Mouse (Mus musculus): Measurements from ENCODE around the gene Slc24a5.

Slc24a5 gene

DNA sequence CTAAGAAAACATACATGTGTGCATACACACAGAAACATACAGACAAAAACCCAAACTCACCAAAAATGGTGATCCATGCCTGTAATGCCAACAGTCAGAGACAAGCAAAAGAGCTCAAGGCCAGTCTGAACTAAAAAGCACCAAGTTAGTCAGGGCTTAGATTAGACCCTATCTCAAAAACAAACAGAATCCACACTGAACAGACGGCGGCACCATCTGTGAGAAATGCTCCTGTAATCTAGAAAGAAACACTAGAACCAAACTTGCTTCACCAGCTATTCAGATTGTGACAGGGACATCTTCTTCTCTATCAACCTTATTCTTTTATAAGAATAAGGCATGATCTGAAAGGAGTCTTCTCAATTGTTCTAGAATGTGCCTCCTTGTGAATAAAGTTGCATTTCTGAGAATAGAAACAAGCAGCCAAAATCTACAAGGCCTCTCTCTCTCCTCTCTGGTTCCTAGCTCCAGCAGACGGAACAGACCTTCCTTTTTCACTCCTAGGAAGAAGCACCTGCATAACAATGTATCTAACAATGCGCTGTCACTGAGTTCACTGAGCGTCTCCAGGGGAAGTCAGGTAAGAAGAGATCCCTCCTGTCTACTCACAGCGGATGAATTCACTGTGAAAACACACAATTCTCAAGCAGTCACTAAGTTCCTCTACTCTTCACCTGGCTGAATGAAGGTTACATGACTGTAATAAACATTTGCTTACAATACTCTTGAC is 51.6 kb downstream of the Slc24a5 start:
- no peak for DNase-seq (ENCODE audit: low spot score in 2 of 2)

DNA sequence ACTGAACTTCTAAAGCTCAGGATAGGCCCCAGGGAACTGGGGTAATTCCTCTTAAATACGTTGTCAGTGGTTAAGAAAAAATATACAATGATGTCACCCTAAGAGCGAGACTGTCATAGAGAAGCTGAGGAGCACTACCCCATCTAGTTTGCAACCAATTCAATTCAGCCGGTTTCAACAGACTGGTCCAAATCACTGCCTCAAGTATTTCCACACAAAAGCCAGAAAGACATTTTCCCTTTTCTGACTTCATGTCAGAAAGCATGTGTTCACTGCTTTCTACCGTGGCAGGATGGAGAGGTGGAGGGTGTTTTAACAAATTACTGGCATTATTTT is 54.3 kb downstream of the Slc24a5 start:
- no peak for DNase-seq (ENCODE audit: low spot score in 2 of 2)

DNA sequence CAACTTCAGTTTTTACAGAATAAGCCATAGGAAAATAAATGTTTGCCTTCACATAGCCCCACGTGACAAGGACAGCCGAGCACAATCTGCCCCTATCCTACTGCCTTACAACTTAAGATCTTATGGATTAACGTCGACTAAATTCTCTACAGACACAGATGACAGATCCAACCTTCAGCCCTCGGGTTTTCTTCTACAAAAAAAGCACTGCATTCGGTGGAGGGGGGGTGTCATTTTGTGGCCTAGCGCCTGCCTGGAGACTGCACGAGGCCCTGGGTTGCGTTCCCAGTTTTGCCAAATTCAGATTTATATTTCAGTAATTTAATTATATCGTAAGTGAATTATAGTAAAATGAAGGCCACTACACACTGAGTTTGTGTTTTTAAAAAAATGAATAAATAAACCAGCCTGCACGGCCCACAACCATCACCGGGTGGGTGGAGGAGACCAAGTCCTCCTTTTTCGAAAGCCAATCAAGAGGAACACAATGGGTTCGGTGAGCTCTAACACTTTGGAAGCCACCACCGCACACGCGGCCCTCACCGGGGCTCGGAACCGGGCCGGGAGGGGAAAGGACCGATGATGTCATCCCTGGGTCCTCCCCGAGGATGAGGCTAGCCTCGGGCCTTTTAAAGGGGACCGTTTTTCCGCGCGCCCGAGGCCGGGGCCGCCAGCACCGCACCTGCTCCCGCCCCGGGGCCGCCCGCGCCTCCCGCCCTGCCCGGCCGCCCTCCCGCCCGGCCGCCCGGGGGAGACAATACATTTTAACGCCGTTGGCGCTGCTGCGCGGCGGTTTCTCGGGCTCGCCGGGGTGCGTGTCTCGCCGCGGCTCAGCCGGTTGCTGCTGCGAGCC is 54.9 kb downstream of the Slc24a5 start:
- DNase-seq (ENCODE audit: low spot score in 2 of 2), result peak; percentile 20 to 44

DNA sequence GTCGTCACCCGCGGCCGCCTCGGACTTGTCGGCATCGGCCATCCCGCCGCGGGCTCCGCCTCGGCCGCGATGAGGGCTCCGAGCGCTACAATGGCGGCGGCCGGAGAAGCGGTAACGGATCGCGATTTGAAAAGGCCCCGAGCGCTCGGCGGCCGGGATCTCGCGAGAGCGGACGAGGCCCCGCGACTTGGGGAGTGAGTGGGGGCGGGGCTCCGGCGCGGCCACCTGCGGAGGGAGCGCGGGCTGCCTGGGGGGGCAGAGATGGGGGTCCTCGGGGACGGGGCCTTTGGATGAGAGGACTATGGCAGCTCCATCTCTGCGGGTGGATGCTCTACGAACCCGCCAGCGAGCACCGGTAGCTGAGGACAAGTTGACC is 55.5 kb downstream of the Slc24a5 start, which contains the start of gene Myef2:
TSS of gene Myef2 (minus strand) at position 185 of the 376 bp plus-strand sequence.
- peak; percentile 55 to 74 for DNase-seq (ENCODE audit: low spot score in 2 of 2)

DNA sequence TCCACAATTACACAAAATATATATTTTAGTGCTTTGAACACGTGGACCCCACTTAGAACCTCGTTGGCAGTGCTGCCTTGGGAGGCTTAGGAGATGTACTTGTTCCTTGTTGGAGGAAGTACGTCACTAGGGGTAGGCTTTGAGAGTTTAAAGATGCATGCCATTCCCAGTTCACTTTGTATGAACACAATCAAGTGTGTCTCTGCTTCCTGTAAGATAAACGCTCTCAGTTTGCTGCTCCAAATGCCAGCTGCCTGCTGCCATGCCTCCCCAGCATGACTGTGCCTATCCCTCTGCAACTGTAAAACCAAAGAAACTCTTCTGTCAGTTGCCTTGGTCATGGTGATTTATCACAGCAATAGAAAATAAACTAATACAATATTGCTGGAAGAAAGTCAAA is 57.9 kb downstream of the Slc24a5 start:
- no peak for DNase-seq (ENCODE audit: low spot score in 2 of 2)

DNA sequence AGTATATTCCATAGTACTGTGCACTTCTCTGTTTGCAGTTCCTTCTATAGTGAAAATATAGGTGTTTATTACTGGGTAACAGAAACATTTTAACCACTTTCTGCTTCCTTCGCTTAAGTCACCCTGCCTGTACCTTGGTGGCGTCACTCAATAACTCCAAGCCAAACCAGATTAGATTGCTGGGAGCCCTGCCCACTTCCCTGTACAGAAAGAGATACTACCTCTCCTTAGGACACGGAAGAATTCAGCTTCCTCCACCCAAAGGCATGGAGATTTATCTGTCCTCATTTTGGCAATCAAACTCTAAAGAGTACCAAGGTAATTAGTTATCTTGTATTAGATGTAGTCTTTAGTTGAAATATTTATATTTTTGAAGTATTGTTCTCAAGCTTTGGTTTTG is 58.9 kb downstream of the Slc24a5 start:
- DNase-seq (ENCODE audit: low spot score in 2 of 2), result no peak

DNA sequence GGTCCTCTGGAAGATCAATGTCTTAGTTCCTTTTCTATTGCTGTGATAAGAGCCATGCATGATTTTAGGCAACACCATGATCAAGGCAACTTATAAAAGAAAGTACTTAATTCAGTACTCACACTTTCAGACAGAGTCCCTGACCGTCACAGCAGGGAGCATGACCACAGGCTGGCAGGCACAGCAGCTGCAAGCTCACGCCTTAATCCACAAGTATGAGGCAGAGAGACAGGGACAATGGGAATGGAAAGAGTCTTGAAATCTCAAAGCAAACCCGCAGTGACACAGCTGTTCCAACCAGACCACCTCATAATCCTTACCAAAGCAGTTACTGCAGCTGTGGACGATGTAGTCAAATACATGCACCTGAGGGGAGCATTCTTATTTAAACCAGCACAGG is 66.2 kb downstream of the Slc24a5 start:
- no peak for DNase-seq (ENCODE audit: low spot score in 2 of 2)

DNA sequence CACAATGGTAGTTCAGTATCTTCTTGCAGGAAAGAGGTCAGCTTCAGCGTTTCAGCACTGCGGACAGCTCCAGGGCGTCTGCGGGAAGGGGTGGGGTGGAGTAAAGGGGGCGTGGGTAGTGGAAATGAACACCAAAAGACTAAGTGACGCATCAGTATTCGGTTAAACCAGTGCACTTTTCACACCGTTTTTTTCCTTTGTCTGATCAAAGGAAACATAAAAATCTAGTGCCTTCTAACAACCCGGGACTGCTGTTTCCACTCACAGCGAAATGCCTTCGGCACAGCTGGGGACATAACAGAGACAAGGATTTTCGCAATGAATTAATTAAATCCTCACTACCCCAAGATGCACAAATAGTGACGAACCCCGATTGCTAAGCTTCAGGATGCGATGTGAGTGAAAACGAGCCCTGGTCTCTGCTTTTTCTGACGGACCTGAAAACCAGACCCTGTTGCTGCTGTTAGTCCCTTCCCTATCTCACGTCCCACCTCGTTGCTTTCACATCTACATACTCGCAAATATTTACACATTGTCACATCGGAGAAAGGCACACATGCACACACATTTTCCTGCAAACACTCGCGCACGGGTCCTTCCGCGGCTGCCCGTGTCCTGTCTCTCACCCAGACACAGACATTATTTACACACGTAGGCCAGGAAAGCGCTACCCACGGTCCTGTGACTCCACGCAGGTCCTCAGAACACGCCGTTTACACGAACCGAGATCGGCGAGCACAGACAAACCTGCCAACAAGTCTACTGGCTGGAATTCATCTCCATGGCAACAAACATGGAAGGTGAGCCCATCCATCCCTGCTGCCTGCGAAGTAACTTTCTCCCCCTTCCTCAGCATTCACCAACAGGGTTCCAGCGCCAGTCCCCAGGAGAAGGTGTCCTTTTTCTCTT is 68.2 kb downstream of the Slc24a5 start, which contains the start of gene Ctxn2:
TSS of gene Ctxn2 (plus strand) at position 790 of the 909 bp plus-strand sequence.
- peak; percentile 52 to 65 for DNase-seq (ENCODE audit: low spot score in 2 of 2)

DNA sequence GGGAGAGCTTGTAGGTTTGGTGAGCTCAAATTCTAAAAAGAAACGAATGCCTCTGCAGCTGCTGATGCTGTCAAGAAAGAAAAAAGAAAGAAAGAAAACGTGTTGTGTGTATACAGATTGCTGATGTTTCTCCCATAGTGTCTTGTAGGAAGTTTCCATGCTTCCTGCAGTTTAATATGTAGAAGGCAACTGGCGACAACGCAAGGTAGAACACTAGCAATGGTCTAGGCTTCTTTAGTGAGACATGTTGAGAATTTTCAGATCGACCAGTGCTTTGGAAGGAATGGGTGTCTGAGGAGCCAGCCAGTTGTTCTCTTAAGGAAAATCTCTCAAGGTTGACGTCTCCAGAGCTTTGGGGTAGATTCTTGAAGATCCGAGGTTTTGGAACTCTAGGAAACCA is 68.9 kb downstream of the Slc24a5 start:
- DNase-seq (ENCODE audit: low spot score in 2 of 2), result no peak
